ENCODE assay signal across 9 mouse cellular contexts in genomic region chr6:92728514-92728913, GRCm38 (mm10). TPM values are rescaled to one million over a fixed set of nuclear protein-coding genes. Genes with fewer than 3 reads are reported as not detected.
DNase-seq lines count a peak whose midpoint lies in the region; ATAC-seq and TF ChIP-seq lines count a peak whose summit lies in the region.
"Had no signal": no experiment of that assay in that cellular context is flagged by ENCODE, and none has a peak within 500 bp of the region (broad histone marks: within the 10 kb centered on the region; RNA-seq: fewer than 3 reads in every experiment).

No protein-coding gene starts in this region.

- DNase-seq in heart, postnatal 0 days (ENCODE audit: low spot score): no peak
- no peak for DNase-seq in heart, adult 8-10 months (ENCODE audit: low spot score)
- DNase-seq in adipocyte (ENCODE audit: low spot score): peak; percentile 9
- DNase-seq in midbrain, embryonic 11.5 days (ENCODE audit: low spot score, missing footprints): no peak
- no peak for DNase-seq in embryo, embryonic 11 days
- DNase-seq in adrenal gland, postnatal 14 days: no peak
- DNase-seq in kidney, postnatal 4 days: no peak

- H3K9me3 ChIP-seq in heart, postnatal 0 days (replicated peaks; ENCODE audit: control insufficient read depth, low read length): no peaks in the 10 kb centered on the region
- H3K9me3 ChIP-seq in forebrain, embryonic 15.5 days: no peaks in the 10 kb centered on the region
- no peaks in the 10 kb centered on the region for H3K9me3 ChIP-seq in midbrain, embryonic 11.5 days (ENCODE audit: control insufficient read depth, low read length)

- H3K4me2 ChIP-seq in heart, postnatal 0 days (ENCODE audit: low read depth, low read length): peak overlapping the region; percentile 1; the same call in 1 of the 2 replicates
- 0 out of 2 replicates have a peak overlapping the region, but pooled peaks have one; percentile 10 for H3K4me2 ChIP-seq in forebrain, embryonic 15.5 days (replicated peaks)
- H3K4me2 ChIP-seq in midbrain, embryonic 11.5 days: peak overlapping the region; percentile 22; the same call in 1 of the 2 replicates

- H3K9ac ChIP-seq in heart, postnatal 0 days (replicated peaks; ENCODE audit: low read depth, low read length): no peak overlapping the region
- no peak overlapping the region for H3K9ac ChIP-seq in forebrain, embryonic 15.5 days (replicated peaks)
- peak overlapping the region; percentile 45; the same call in 1 of the 2 replicates for H3K9ac ChIP-seq in midbrain, embryonic 11.5 days (ENCODE audit: low read length)

- WGBS in heart, postnatal 0 days: 36% methylated on average over 7 of the region's 7 CpGs
- WGBS in forebrain, embryonic 15.5 days: 31% methylated on average over 7 of the region's 7 CpGs
- WGBS in midbrain, embryonic 11.5 days: 39% methylated on average over 7 of the region's 7 CpGs

- no peaks in the 10 kb centered on the region for H3K4me1 ChIP-seq in heart, postnatal 0 days (ENCODE audit: control insufficient read depth, insufficient read depth)
- H3K4me1 ChIP-seq in forebrain, embryonic 15.5 days: peaks cover 22% of the 10 kb centered on the region
- peaks cover 6% of the 10 kb centered on the region for H3K4me1 ChIP-seq in midbrain, embryonic 11.5 days (ENCODE audit: control insufficient read depth, insufficient read depth, low read length)

- no peak for TF ChIP-seq EP300 in heart, postnatal 0 days (IDR thresholded peaks at IDR 0.05; ENCODE audit: low read depth)

- no peaks in the 10 kb centered on the region for H3K27me3 ChIP-seq in heart, postnatal 0 days (ENCODE audit: control insufficient read depth, insufficient read depth, low read length)
- H3K27me3 ChIP-seq in forebrain, embryonic 15.5 days: no peaks in the 10 kb centered on the region
- no peaks in the 10 kb centered on the region for H3K27me3 ChIP-seq in midbrain, embryonic 11.5 days (ENCODE audit: control insufficient read depth, insufficient read depth, low read length)
- H3K27me3 ChIP-seq: Patski had no signal

- H3K27ac ChIP-seq in heart, postnatal 0 days (ENCODE audit: low read depth): no peak overlapping the region
- H3K27ac ChIP-seq in forebrain, embryonic 15.5 days (replicated peaks): peak overlapping the region; percentile 67
- no peak overlapping the region; the same call in 1 of the 2 replicates for H3K27ac ChIP-seq in midbrain, embryonic 11.5 days (ENCODE audit: low read depth, low read length)

- no peak for TF ChIP-seq CTCF in heart, postnatal 0 days (IDR thresholded peaks at IDR 0.05; ENCODE audit: low read depth)

- no peak overlapping the region for H3K4me3 ChIP-seq in heart, postnatal 0 days (ENCODE audit: low read depth, low read length)
- H3K4me3 ChIP-seq in forebrain, embryonic 15.5 days: no peak overlapping the region
- no peak overlapping the region for H3K4me3 ChIP-seq in midbrain, embryonic 11.5 days (ENCODE audit: low read depth, low read length)

- ATAC-seq in heart, postnatal 0 days (ENCODE audit: insufficient read depth, low read depth): no peak
- ATAC-seq in forebrain, embryonic 15.5 days (replicated peaks): peak; percentile 26; the same call in 1 of the 2 replicates
- ATAC-seq in midbrain, embryonic 11.5 days (ENCODE audit: low FRiP score): no peak
- ATAC-seq: Patski had no signal

- no peaks in the 10 kb centered on the region for H3K36me3 ChIP-seq in heart, postnatal 0 days (replicated peaks; ENCODE audit: control insufficient read depth, insufficient read depth, low read length)
- H3K36me3 ChIP-seq in forebrain, embryonic 15.5 days: no peaks in the 10 kb centered on the region
- no peaks in the 10 kb centered on the region for H3K36me3 ChIP-seq in midbrain, embryonic 11.5 days (ENCODE audit: control insufficient read depth, insufficient read depth, low read length)

RNA-seq across cellular contexts. Expression of gene Prickle2, which starts 22.6 kb away (rescaled TPM):
- total RNA-seq in heart, postnatal 0 days (2014; rRNA removed; ENCODE audit: low replicate concordance): 5.4 and 6.9 TPM in 2 replicates
- 2.2 TPM in 2 replicates for polyA plus RNA-seq in heart, postnatal 0 days (2015; fragmentation: Nextera tagmentation; extraction: Ambion mirVana)
- 1 to 10 TPM; 4.2 to 5.7 (median 5.1) TPM for total RNA-seq in heart, adult 8-10 months (2022)
- polyA plus RNA-seq in forebrain, embryonic 15.5 days (2015; fragmentation: Nextera tagmentation; extraction: Ambion mirVana): 8.3 and 9.1 TPM in 2 replicates
- 6.8 and 7.7 TPM in 2 replicates for polyA plus RNA-seq in midbrain, embryonic 11.5 days (2014; fragmentation: Nextera tagmentation; extraction: Ambion mirVana)
- total RNA-seq in adrenal gland, postnatal 14 days (2021): 6.7 and 7.7 TPM in 2 replicates
